Mouse (Mus musculus) cortical plate, adult 2 months (tissue): ENCODE measurements at regions not wholly inside any gene's neighbourhood (a gene's known extent, or its start where the extent isn't known, plus 50 kb on each side); places are given as distances from the start of the nearest gene placed in this dataset.
A peak's percentile ranks its signal among the peaks of the same experiment; 100 is the strongest.

Experiments
- CTCF ChIP-seq: fragments of 200-500 bp; IDR thresholded peaks from 2 replicates; pipeline ENCODE4 v1.5.1; 2011; ENCODE audit warnings: mild to moderate bottlenecking, control low read depth, low read length; ENCODE audit not compliant: insufficient read depth; ENCODE audit errors: extremely low read depth
- POLR2A ChIP-seq: fragments of 200-500 bp; IDR thresholded peaks from 2 replicates; pipeline ENCODE4 v1.6.1; 2011; ENCODE audit warnings: mild to moderate bottlenecking, low read length, control low read depth; ENCODE audit not compliant: insufficient read depth; ENCODE audit errors: extremely low read depth

DNA sequence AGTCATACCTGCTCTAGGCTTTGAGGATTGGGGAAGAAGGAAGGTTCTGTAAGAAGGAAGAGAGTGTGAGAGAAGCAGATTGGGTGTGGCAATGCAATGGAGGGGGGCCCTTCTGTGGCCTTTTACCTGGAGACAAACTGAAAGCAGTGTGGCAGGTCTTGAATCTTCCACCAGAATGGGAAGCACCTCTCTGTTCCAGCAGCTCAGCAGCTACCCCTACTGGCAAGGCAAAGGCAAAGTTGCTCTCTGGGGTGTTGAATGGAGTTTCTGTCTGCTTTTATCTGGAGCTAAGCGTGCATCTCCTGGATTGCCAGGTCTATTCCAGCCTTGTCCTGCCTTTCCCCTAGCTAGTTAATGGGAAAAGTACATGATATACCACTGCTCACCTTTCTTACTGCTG, 236.3 kb upstream of the Far2 start:
- TF ChIP-seq CTCF (peak; percentile 93), POLR2A (no peak)
